Mouse (Mus musculus) embryo, embryonic 10 days (tissue): ENCODE results near the gene Dll4.

Experiments
- DNase-seq: peaks from one replicate; pipeline ENCODE4 v3.0.0-alpha.2; 2015; ENCODE audit warnings: low spot score

Dll4 gene

DNA sequence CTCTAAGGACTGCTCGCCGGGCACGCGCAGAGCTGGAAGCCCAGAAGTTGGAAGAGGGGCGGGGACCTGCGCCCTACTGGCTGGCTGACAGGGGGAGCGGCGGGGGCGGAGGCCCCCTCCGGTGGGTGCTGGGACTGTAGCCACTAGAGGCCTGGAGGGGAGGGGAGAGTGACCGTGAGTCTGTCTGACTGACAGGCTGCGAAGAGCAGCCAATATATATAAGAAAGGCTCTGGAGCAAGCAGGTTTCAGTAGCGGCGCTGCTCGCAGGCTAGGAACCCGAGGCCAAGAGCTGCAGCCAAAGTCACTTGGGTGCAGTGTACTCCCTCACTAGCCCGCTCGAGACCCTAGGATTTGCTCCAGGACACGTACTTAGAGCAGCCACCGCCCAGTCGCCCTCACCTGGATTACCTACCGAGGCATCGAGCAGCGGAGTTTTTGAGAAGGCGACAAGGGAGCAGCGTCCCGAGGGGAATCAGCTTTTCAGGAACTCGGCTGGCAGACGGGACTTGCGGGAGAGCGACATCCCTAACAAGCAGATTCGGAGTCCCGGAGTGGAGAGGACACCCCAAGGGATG, at the start of gene Dll4:
TSS of gene Dll4 (plus strand) at position 217 of the 576 bp plus-strand sequence.
- peak; percentile 59 for DNase-seq

DNA sequence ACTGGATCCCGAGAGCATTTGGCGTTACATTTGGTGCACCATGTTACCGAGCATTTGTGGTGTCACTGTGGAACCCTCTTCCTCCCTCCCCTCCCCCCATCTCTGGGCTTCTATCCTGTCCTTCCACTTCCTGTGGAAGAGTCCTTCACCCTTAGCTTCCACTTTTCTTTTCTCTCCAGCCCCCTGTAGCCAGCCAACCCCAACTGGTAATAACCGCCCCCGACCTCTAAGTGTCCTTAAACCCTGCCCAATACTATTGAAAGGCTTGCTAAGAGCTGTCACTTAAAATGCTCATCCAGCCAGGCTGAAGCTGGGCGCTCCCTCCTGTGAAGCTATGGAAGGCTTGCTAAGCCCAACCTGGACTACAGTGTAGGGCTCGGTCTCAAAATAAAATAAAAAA, 48.7 kb upstream of the Dll4 start:
- no peak for DNase-seq

DNA sequence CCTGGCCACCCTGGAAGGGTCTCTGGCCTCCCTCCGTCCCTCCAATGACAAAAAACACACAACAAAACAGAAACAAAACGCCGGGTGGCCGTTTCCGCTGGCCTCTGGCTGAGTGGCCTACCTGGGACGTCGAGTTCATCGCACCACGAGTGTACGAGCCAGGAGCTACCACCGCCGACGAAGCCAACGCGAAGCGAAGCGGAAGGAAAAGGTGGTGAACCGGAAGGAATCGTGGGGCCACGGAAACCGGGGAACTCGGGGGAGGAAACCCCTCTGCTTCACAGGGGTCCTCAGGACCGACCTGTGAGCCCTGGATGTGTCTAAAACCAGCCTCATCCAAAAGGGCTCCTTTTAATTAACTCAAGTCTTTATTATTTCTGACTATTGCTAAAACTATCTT, 47.8 kb upstream of the Dll4 start:
- no peak for DNase-seq

DNA sequence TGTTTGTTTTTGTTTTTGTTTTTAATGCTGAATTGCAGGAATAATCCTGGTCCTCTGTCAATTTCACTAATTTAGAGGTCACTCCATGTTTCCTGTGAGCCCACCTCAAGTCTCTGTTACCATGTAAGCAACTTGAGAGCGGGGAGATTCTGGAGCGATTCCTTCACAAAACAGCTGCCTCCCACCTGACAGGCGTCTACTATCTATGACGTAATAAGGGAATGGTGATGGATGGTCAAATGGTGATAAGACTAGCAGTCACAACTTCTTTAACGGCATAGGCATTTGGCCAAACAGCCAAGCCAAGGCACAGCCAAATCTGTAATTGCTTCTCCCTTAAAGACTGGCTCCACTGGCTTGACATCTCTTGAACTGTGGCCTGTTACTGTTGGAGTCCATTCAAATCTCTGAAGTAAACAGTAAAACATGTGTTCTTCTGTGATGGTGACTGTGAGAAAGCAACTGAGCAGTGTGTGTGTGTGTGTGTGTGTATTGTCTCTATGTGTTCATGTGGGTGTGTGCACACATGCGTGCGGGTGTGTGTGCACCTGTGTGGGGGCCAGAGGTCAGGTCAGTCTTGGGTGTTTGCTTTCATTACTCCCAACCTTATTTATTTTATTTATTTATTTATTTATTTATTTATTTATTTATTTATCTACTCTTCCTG, 43.6 kb upstream of the Dll4 start:
- DNase-seq: no peak

DNA sequence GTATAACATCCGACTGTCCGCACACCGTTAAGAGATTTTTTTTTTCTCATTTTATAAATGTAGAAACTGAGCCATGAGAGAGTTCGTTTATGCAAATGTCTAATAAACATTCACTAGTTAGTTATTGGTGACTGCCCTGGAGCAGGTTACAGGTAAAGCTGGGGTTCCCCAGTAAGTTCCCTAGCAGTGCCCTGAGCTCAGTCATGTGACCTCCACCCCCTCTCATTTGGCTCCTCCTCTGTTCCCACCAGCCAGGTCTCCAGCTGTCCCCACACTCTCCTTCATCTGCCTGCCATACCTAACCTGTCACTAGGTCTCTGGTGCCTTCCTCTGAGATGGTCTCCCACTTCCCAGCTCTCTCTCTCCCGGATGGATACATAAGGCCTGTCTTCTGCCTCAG, 38.2 kb upstream of the Dll4 start:
- DNase-seq: no peak

DNA sequence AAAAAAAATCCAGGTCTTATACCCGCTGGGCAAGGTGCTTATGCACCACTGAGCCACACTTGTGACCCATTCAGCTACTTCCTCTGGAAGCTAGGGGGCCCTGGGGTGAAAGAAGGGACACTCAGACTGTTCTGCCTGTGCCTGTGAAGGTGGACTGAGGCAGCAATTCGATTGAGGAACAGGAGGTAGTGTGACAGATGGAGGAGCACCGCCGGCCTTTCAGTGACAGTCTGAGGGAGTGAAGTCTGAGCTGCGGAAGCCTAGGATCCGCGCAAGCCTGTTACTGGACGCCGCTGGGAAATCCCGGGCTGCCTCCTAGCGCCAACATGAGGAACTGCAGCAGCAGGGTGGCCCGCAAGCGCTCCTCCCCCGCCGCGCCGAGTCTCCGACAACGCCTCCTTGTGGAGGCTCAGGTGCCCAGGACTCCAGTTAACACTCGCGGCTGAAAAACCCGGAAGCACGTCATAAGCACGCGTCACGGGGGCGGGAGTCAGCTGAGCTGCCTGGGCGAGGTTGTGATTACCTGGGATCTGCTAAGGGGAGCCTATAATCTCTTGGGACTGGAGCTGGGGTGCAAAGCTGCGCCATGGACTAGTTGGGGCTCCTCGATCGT, 37.2 kb upstream of the Dll4 start, which contains the start of gene Vps18:
TSS of gene Vps18 (plus strand) at position 471 of the 613 bp plus-strand sequence.
- peak; percentile 99 for DNase-seq

DNA sequence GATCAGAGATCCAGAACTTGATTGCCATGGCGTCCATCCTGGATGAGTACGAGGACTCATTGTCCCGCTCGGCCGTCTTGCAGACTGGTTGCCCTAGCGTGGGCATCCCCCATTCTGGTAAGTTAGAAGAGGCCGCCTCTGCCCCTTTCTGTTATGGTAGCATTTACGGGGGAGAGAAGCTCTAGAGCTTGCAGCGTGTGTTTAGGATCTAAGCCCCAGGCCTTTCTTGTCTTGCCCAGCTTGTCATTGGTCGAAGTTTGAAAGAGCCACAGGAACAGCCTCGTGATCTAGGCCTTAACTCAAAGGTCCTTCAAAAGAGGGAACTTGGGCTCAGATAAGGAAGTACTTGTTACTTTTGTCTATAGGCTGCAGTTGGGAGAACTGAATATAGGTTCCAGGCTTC, 36.6 kb upstream of the Dll4 start:
- no peak for DNase-seq

DNA sequence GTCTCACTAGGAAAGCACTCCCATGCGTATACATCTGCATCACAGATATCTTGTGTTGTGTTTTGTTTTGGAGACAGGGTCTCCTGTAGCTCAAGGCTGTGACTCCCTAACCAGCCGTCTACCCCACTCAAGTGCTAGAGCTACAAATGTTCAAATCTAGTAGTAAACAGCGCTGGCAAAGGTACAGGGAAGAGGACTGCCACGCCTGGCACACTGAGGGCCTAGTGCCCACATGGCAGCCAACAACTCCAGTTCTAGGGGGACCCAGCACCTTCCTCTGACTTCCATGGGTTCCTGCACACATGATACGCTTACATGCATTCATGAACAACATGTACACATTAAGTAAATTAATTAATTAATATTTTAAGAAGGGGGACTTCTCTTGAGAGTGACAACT, 33.3 kb upstream of the Dll4 start:
- DNase-seq: no peak

DNA sequence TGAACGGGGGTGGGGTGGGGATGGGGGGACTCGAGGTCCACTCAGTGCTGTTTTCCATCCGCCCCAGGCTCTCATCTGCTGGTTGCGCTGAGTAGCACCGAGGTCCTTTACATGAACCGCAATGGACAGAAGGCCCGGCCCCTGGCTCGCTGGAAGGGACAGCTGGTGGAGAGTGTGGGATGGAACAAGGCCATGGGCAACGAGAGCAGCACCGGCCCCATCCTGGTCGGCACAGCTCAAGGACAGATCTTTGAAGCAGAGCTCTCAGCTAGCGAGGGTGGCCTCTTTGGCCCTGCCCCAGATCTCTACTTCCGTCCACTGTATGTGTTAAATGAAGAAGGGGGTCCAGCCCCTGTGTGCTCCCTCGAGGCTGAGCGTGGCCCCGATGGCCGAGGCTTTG, 32.7 kb upstream of the Dll4 start:
- no peak for DNase-seq

DNA sequence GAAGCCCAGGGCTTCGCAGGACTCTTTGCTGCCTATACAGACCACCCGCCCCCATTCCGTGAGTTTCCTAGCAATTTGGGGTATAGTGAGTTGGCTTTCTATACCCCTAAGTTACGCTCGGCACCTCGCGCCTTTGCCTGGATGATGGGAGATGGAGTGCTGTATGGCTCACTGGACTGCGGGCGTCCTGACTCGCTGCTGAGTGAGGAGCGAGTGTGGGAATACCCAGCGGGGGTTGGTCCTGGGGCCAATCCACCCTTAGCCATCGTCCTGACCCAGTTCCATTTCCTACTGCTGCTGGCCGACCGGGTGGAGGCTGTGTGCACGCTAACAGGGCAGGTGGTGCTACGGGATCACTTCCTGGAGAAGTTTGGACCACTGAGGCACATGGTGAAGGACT, 32.3 kb upstream of the Dll4 start:
- DNase-seq: no peak

DNA sequence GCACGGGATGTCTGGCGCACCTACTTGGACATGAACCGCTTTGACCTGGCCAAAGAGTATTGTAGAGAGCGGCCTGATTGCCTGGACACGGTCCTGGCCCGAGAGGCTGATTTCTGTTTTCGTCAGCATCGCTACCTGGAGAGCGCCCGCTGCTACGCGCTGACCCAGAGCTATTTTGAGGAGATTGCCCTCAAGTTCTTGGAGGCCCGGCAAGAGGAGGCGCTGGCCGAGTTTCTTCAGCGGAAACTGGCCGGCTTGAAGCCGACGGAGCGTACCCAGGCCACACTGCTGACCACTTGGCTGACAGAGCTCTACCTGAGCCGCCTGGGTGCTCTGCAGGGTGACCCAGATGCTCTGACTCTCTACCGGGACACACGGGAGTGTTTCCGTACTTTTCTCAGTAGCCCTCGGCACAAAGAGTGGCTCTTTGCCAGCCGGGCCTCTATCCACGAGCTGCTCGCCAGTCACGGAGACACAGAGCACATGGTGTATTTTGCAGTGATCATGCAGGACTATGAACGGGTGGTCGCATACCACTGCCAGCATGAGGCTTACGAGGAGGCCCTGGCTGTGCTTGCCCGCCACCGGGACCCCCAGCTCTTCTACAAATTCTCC, 31.7 kb upstream of the Dll4 start:
- DNase-seq: no peak

DNA sequence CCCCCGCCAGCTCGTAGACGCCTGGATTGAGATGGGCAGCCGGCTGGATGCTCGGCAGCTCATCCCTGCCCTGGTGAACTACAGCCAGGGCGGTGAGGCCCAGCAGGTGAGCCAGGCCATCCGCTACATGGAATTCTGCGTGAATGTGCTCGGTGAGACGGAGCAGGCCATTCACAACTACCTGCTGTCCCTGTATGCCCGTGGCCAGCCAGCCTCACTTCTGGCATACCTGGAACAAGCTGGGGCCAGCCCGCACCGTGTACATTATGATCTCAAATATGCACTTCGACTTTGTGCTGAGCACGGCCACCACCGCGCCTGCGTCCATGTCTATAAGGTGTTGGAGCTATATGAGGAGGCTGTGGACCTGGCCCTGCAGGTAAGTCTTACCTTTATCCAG, 31.2 kb upstream of the Dll4 start:
- DNase-seq: no peak

DNA sequence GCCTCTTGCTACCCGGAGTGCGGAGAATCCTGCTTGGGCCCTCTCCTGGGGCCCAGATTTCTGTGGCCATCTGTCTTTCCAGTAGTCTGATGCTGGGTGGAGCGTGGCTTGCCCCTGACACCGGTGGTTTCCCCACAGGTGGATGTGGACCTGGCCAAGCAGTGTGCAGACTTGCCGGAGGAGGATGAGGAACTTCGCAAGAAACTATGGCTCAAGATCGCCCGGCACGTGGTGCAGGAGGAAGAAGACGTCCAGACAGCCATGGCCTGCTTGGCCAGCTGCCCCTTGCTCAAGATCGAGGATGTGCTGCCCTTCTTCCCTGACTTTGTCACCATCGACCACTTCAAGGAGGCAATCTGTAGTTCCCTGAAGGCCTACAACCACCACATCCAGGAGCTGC, 28.8 kb upstream of the Dll4 start:
- DNase-seq: no peak

DNA sequence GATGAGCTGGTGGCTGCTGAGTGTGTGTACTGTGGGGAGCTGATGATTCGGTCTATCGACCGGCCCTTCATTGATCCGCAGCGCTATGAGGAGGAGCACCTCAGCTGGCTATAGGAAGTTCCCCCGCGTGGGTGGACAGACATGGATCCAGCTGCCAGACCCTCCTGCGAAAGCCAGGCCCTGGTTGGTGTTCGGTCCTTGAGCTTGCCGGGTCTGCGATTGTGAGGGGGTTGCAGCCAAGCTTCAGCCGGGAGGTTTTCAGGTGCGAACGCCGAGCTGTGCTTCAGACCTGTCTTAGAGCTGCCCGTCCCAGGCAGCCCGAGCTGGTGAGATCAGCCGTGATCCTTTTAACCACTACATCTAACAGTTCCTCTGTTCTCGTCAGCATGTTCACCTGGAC, 28.1 kb upstream of the Dll4 start:
- no peak for DNase-seq

DNA sequence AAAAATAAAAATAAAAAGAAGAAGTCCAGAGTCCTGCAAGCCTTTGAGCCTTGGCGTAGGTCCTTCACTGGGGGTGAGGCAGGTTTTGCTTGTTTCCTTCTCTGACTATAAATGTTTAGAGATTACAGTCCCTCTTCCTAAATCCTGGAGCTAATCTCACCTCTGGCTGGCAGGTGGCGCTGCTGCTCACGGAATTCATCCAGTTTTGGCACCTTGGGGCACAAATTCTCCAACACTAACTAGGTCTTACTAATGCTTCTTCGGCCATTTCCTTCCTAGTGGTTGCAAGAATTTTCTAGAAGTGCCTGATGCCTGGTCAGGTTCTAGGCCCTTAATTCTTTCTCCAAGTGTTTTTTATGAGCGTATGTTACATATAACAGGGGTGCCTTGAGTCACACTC, 27.3 kb upstream of the Dll4 start:
- peak; percentile 79 for DNase-seq

DNA sequence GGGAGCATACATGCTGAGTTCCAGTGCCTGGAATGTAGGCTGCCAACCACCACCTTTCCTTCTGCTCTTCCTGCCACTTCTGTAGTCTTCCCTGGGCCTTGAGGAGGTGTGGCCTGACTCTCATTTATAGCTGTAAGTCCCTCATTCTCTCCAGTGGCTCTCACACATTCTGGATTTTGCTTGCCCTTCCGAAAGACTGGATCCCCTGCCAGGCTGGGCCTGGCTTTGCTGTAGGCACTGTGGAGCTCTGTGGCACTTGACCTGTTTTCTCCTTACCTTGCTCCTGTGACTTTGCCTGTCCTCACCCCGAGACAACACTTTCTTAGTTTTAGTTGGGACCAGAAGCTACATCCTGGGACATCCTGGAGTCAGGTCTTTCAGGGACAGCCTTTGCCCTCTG, 26.7 kb upstream of the Dll4 start:
- DNase-seq: no peak

DNA sequence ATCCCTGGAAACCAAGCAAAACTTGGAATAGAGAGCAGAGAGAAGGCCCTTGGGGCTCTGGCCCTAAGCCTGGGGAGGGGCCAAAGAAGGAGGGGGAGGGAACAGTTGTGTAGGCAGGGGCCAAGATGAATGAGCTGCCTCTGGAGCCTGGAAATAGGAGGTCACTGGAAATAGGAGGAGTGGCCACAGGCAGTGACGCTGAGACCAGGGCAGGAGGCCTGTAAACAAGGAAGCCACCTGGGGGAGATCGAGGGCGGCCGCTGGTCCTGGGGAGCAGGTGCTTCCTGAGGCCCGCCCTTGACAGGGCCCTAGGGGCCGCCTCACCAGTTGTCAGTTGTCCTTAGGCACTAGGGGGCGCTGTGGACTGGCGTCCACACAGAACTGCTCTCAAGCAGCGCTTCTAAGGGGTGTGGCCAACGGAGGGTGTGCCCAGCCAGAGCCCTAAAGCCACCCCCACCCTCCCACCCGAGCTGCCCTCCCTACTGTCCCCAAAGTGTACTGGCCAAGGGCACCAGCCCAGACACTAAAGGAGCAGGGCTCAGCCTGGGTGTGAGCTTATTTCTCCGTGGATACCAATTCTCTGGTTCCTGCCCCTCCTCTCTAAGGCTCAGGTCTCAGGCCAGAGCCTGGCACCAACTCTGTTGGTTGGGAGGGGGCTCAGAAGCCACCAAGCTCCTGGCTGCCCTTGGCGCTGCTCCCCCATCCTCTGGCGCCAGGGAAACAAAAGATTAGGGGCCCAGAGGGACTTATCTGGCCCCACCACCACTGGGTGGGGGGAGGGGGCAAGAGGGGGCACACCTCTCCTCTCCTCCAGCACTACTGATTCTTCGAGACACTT, 25.4 kb upstream of the Dll4 start:
- DNase-seq: peak; percentile 92

DNA sequence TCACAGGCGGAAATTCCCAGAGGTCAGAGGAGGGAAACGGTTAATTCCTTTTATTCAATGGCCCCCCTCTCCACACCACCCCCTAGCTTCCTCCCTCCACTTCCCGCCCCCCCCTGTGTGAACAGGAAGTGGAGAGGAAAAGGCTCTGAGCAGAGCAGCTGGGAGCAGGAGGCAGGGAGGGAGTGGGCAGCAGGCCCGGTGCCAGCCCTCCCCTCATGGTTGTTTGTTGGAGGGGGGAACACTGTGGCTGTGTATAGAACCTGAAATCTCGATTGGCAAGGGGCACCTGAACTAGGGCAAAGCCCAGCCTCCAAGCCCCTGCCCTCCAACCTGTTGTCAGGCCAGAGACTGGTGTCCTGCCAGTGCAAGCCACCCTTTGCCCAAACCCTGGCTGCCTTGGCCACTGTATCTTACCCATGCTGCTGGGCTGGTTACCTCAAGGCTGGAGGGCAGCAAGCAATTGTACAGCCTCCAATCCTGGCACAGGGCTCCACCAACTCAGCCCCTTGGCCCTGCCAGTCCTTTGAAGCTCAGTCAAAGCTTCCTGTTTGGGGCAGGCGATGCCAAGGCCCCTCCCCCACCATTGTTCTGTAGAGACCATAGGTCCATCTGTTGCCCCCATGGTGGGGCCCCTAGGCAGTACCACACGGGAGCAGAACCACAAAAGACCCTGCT, 24.6 kb upstream of the Dll4 start:
- no peak for DNase-seq

DNA sequence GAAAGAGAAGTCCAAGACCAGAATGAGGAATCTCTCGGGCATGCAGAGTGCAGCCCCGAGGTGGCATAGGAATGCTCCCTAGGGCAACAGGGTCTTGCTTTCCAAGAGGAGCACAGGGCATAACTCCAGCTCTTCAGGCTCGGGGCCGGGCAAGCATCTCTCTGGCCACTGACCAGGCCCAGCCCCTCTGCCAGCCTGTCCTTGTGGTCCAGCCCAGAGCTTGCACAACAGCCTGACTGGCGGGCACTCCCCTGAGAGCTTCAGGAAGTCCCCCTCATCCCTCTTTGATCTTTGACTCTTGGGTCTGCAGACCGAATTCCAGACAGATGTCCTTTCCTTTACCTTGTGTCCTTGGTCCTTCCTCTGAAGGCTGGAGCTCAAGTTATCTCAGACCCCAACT, 22.7 kb upstream of the Dll4 start:
- DNase-seq: no peak

DNA sequence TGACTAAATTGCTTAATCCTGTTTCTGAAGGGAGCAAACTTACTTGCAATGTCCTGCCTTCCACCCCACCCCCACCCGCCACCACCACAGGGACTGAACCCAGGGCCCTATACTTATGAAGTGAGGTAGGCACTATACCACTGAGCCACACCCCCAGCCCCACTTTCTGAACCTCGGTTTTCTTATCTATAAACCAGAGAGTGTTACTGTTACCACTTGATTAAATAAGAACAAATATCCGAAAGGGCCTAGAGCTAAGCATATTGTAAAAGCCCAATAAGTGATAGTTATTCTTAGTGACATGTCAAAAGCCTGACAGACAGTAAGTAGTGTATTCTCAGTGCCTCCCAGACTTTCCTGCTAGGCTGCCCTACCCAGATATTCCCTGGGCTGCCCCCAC, 21.2 kb upstream of the Dll4 start:
- DNase-seq: no peak

DNA sequence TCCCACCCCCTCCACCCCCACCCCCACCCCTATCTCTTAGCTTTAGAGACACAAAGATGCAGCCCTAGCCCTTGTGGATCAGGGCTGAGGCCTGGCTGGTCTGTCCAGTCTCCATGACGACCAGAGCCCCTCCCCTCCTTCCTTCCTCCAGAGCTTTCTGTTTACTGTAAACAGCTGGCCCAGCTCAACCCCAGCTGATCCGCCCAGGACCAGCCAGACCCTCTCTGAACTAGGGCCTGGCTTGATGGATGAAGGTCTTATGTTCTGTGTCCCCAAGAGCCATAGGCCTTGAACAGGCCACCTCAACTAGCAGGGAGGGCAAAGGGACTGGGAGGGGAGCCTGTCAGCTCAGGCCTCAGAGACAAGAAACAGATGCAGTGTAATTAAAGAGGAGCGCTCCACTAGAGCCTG, 20.8 kb upstream of the Dll4 start:
- DNase-seq: peak; percentile 77

DNA sequence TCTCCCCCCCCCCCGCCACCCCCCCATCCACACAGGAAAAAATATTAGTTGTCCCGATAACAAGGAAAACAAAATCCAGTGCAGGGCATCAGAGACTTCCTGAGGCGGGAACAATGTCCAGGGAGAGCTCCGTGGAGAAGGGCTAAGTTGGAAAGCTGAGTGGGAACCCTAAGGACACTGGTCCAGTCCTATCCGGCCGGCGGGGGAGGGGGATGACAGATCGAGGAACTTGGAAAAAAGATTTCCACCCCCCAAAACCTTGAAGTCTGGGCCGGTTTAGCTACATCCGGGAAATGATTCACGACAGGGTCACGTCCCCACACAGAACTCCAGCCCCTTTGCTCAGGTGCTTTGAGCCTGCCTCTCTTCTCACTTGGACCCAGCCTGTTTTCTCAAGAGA, 14.0 kb upstream of the Dll4 start:
- DNase-seq: no peak
